Mouse (Mus musculus): ENCODE measurements around the gene Exosc5.

Gene Exosc5

DNA sequence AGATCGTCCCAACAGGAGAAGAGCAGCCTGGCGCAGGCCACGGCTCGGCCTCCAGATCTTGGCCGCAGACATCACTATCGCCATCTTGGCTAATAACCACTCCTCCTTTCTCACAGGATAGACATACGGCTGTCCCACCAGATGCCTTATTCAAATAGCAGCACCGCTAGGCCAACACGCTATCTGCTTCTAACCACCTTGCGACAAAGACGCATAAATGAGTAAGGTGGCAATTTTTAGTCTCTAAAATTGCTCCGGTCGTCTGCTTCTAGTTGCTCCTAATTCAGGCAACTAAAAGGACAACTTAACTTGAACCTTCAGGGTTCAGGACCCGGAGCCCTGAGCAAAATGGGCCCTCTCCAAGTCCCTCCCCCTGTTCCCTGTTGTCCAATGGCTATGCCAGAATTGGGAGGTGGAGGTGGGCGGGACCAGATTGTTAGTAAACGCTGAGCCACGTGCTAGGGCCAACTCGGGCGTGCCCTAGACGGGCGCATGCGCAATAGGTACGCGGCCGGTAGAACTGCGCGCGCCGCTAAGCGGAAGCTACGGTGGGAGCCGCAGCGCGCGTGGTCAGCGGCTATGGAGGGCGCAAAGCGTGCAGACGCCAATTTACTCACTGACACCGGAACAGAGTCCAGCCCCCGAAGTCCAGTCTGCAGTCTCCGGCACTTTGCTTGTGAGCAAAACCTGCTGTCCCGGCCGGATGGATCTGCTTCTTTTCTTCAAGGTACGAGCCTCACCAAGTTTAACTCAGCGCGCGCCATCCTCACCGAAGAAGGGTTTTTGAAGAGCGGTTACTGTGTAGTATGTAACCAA lies at the start of gene Exosc5, which contains the start of gene Bckdha:
TSS of gene Exosc5 (plus strand) at position 508 of the 816 bp plus-strand sequence.
TSS of gene Bckdha (minus strand) at position 325 of the 816 bp plus-strand sequence.
- peak; percentile 100 for DNase-seq (ENCODE audit: low spot score in 2 of 2)

DNA sequence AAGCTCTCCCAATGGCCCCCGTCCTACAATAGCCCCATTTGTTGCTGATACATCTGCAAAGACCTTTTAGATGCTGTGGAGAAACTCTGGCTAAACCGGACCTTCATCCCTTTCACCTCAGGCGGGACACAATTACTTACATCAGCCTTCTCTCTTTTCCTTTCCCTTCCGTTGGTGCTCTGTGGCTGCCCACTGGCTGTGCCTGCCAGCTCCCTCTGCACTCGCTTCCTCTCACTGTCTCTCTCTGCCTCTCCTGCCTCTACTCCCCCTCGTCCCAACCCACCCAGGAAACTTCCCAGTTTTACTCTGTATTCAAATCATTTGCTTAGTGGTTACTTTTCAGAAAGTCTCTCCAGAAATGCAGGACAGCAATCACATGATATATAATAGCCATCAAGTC lies 48.9 kb upstream of the Exosc5 start:
- no peak for DNase-seq (ENCODE audit: low spot score in 2 of 2)

DNA sequence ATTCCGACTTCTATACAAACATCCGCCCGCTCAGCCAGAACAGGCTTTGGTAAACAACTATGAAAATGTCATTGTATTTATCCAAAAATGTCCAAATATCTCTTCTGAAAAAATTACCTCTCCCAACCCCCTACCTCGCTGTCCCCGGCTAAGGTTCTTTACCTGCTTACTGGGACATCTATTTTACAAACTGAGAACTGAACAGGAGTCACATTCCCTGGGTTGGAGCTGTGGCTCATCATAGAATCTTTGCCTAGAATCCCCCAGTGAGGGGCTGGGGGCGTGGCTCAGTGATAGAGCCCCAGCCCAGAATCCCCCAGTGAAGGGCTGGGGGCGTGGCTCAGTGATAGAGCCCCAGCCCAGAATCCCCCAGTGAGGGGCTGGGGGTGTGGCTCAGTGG lies 47.5 kb upstream of the Exosc5 start:
- DNase-seq (ENCODE audit: low spot score in 2 of 2): no peak

DNA sequence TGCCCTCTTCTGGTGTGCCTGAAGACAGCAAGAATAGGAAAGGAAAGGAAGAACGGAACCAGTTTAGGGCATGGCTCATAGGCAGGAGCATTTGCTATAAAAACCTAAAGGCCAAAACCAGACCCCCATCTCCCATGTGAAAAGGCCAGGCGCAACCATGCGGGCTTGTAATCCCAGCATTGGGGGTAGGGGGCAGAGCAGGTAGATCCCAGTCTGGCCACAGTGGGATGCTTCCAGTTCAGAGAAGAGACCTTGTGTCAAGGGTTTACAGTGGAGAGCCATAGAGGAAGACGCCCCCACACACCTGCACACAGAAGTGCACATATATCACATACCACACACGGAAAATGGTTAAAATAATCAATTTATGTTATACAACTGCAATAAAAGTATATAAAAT lies 44.9 kb upstream of the Exosc5 start:
- DNase-seq (ENCODE audit: low spot score in 2 of 2): no peak

DNA sequence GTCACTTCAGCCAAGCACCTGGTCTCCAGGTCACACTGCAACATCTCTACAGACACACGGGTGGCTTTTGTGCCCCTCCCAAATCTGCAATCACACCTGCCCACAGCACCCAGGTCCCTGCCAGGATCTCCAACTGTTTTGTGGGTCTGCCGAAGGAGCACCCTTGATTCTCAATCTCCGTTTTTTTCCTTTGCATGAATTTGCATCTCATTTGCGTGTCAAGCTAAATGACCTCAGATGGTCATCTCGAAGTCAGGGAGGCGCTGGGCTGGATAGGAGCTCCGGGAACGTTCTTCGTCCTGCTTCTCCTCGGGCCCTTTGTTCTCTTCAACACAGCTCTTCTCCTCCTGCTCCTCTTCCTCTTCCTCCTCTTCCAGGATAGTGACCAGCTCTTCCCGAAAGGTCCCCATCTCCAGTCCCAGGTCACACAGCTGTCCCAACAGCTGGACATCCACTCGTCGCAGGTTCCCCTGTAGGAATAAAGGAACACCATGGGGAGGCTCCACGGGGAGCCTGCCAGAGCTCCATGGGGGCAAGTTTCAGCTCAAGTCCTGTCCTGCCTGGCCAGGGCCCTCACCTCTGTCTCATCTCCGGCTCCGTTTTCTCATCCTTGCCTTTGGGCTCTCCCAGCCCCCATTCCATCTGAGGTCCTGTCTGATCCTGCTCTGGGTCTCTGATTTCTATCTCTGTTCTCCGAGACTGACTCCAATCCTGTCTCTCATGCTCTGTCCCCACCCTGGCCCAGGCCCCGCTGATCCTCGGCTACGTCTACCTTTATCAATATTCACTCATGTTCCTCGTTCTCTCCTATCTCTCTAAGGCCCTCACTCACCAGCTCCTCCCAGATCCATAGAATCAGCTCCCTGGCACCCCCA lies 43.9 kb upstream of the Exosc5 start:
- DNase-seq (ENCODE audit: low spot score in 2 of 2): no peak

DNA sequence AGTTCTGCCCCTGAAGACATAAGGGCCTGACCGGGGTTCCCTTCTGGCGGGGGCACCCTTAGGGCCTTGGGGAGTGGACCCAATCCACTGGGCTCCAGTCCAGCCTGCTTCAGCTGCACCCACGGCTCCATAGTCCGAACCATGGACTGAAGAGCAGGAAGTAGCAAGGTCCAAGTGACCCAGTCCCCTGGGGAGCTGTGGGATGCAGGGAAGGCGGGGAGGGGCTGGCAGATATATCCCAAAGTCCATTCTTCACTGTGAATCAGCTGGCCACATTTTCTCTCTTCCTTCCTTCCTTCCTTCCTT lies 43.3 kb upstream of the Exosc5 start, which contains the start of gene Erich4:
TSS of gene Erich4 (minus strand) at position 187 of the 306 bp plus-strand sequence.
- no peak for DNase-seq (ENCODE audit: low spot score in 2 of 2)

DNA sequence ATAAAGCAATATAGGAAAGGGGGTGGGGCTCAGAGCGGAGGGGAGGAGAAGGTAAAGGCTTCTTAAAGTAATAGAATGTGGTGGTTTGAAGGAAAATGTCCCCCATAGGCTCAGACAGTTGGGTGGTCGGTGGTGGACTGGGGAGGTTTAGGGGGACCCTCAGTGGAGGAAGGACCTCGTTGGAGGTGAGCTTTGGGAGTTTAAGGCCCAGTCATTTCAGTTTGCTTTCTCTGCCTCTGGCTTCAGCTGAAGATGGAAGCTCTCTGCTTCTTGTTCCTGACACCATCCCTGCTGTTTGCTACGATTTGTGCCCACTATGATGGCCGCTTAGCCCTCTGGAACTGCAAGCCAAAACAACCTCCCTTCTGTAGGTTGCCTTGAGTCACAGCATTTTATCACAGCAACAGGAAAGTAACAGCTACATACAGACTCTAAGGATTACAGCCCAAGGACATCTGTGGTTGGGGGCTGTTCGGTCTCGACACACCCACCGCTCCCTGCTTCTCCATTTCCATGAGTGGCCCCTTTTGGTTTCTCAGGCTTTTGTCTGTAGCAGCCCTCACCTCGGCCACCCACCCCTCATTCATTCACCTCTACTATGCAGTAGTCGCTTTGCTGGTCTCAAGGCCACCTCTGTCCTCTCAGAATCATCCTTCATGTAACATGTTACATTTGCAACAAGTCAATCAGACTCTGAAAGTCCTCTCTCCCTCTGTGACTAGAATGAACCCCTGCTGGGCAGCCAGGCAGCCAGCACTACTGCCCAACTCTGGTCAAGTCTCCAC lies 41.4 kb upstream of the Exosc5 start:
- DNase-seq (ENCODE audit: low spot score in 2 of 2): no peak

DNA sequence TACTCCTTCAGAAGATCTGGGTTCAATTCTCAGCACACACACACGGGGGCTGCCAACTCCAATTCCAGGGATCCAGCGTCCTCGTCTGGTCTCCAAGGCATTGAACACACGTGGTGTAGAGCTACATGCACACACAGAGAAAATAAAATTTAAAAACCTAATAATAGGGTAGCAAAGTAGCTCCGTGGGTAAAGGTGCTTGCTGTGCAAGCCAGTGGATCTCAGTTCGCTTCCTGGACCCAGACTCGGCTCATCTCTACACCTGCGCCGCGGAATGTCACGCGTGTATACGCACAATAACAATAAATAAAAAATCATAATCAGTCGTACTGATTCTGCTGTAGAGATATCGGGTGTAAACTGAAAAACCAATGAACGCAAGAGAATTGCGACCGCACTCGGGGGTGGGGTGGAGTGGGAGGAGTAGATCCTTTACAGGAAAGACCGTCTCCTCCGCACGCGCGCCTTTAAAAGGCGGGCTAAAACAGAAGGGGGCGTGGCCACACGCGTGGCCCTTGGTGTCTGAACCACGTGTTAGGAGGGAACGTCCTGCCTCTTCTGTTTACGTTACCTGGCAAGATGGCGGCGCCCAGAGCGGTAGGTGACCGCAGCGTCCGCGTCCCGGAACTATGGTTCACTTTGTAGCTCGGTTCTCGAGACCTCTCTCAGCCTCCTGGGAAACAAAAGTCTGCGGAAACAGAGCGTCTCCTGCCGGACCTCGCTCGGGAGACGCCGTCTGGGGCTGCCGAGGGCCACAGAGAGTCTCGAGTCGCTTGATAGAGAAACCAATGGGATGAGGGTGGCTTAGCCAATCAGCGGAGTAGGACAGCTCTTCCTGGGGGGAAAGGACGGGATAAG lies 39.9 kb upstream of the Exosc5 start, which contains the start of gene Dmac2:
TSS of gene Dmac2 (plus strand) at position 550 of the 857 bp plus-strand sequence.
- DNase-seq (ENCODE audit: low spot score in 2 of 2): peak; percentile 87 to 92

DNA sequence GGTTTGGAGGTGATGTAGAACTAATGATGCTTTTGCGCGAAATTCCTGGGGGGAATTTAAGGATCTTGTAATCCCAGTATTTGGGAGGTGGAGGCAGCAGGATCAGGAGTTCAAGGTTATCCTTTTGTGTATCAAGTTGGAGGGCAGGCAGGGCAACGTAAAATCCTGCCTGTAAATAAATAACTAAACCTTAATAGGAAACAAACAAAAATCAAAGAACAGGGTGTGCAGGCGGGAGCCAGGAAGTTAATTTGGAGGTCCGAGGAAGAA lies 39.3 kb upstream of the Exosc5 start:
- no peak for DNase-seq (ENCODE audit: low spot score in 2 of 2)

DNA sequence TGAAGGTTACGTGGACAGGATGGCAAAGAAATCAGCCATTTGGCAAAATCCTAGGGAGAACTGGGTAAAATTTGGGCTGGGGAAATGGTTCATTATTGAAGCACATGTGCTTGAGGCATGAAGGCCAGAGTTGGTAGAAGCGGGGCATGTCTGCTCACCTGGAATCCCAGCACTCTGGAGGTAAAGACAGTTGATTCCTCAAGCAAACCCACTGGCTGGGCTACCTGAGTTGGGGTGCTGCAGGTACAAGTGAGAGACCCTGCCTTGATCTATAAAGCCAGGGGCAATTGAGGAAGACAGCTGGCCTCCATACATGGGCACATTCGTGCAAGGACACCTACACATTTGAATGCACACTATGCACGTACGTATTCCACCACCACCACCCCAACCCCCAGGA lies 38.9 kb upstream of the Exosc5 start:
- no peak for DNase-seq (ENCODE audit: low spot score in 2 of 2)

DNA sequence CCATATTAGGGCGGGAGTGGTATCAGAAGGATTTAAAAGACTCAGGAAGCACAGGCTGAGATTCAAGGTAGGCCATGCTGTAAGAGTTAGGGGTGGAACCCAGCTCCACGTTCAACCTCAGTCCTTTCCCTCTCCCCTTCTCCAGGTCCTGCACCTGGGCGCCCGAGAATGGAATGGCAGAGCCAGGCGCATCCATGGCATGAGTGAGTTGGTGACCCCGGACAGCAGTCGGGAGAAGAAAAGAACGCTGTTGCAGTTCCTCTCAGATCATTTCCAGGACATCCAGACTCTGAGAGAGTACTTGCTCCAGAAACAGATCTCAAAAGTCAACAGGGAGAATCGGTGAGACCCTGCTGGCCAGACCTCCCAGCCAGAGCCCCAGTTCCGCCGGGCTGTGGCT lies 38.2 kb upstream of the Exosc5 start:
- DNase-seq (ENCODE audit: low spot score in 2 of 2): no peak

DNA sequence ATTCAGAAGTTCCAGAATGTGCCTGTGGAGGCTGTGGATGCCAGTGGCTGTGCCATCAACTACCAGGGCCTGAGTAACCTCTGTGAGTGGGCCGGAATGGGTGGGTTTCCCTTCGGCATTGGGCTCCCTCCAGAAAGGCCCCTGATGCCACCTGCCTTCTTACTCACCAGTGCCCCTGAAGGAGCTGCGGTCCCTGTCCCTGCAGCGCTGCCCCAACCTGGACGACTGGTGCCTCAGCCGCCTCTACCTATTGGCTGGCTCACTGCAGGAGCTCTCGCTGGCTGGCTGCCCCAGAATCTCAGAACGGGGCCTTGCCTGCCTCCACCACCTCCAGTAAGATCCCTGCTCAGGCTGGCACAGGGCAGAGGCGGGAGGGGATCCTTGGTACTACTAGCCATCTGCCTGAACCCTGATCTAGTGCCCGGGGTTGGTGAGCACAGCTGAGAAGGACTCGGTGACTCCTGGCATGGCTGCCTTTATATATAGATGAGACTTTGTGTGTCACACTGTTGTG lies 35.0 kb upstream of the Exosc5 start:
- no peak for DNase-seq (ENCODE audit: low spot score in 2 of 2)

DNA sequence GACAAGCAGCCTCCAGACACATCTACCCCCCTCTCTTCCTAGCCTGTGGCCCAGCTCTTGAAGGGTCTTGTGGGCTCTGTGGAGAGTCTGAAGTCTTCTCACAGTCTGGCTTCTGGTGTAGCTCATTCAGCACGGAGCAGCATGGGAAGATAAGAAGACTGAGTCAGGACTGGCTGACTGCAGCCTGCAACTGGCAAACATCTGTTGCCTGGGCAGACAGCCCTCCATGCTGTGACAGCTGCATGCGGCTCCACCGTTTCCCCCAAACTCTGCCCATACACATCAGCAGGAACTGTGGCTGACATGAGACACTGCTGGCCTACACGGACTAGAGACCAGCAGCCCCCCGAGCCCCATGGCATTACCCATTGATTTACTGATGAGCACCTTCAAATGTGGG lies 34.1 kb upstream of the Exosc5 start:
- no peak for DNase-seq (ENCODE audit: low spot score in 2 of 2)

DNA sequence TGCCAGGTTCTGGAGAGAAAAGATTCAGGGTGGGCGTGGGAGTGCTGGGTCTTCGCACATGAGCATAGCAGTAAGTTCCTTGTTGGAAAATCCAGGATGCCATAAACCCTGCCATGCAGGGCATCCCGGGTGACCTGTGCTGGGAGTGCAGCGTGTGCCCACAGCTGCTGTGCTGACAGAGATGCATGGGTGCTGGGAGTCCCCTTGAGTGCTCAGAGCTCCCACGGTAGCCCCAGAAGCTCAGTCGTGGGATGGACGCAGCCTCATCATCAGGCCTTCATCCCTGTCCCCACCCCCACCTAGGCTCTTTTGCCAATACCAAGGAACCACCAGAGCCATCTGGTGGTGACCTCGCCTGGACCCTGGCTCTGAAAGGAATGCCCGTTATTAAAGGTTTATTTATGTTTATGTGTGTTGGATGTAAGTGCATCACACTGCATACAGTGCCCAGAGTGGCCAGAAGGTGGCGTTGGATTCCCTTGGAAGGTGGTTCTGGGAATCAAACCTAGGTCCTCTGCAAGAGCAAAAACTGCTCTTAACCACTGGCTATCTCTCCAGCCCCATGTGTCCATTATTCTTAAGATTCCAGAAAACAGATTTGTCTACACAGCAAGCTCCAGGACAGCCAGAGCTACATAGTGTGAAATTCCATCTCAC lies 33.2 kb upstream of the Exosc5 start:
- DNase-seq (ENCODE audit: low spot score in 2 of 2): peak in 1 of 2 experiments; percentile 56

DNA sequence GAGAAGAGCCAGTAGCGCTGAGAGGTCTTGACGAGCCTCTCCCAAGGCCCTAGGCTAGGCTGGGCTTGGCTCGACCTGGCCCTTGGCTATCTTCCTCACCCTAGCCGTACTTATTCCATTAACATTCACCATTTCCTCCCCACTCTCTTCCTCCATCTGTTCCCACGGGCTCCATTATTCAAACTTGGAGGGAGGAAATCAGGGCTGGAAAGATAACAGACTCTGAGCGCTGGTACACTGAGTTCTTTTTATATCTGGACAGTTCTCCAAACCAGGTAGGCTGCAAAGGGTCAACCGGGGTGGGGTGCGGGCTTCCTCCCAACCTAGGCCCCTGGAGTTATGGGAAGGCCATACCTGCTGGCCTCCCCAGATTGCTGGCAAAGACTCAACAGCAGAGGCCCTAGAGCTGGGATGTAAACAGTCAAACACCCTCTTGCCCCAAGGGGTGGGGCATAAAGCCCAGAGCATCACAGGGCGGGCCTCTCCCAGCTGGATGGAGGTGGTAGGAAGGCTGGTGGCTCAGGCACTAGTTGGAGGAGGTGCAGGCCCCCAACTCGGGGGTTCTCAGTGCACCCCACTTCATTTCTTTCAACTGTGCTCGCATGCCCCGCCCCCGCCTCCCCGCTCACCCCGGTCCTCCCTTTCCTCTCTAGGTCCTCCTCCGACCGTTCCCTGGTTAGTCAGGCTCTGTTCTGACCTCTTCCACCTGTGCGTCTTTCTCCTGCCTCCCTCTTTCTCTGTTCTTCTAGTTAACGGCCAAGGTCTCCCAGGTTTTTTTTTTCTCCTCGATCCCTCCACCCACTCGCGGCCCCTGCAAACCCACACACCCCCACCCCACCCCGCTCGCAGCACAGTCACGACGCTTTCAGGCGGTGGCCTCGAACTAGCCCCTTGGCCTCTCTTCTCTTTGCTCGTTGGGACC lies 32.2 kb upstream of the Exosc5 start, which contains the start of gene B3gnt8:
TSS of gene B3gnt8 (plus strand) at position 146 of the 922 bp plus-strand sequence.
- DNase-seq (ENCODE audit: low spot score in 2 of 2): no peak

DNA sequence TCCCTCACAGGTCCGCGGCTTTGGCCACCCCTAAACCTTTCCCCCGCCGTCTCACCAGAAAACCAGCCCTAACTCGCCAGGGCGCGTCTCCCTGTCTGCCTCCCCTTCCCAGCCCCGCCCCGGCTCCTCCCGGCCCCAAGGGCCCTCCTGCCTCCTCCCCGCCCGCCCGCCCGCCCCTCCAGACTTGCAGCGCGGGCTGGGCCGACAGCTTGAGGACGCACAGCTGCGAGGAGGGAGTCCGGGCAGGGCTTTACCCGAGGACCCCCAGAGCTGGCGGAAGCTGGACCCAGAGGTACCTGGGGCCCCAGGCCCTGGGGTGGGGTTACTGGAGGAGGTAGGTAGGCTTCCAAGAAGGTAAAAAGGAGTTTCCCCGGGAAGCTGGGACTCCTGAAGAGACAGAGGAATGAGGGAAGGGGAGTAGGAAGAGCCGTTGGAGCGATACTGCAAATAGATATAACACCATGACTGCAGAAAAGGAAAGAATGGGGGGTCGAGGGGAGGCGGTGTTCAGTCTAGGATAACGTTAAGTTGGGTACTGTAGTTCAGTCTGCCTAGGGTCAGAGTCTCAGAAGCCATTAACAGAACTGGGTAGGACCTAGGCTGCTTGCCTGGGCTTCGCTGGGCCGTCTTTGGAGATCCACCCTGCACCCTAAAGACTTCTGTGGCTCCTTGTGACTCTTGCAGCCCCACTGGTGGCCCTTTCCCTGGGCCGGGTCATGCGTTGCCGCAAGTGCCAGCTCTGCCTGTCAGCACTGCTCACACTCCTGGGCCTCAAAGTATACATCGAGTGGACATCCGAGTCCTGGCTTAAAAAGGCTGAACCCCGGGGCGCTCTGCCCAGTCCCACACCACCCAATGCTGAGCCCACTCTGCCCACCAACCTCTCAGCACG lies 31.3 kb upstream of the Exosc5 start:
- no peak for DNase-seq (ENCODE audit: low spot score in 2 of 2)

DNA sequence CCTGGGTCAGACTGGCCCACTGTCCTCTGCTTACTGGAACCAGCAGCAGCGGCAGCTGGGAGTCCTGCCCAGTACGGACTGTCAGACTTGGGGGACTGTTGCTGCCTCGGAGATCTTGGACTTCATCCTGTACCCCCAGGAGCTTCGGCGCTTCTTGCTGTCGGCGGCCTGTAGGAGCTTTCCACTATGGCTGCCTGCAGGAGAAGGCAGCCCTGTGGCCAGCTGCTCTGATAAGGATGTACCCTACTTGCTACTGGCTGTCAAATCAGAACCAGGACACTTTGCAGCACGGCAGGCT lies 30.7 kb upstream of the Exosc5 start:
- no peak for DNase-seq (ENCODE audit: low spot score in 2 of 2)

DNA sequence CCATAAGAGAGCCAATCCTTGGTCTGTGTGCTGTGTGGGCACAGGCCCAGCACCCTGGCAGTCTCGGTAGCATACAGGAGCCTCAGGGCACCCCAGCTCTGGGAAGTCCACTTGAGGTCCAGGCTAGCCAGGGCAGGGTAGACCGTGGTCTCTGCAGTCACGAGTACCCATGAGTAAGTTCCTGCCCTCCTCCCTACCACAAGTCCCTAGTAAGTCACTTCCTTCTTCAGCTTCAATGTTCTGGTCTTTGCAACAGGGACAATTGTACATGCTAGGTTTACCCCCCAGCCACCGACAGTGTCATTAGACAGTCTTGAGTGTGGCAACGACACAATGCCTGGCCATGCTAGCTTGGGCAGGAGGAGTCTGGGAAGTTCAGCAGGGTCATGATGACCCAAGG lies 26.3 kb upstream of the Exosc5 start:
- DNase-seq (ENCODE audit: low spot score in 2 of 2): peak in 1 of 2 experiments; percentile 42
